Mouse (Mus musculus) frontal cortex, postnatal 14 days (tissue): ENCODE results near the gene Smim8.
A peak's percentile ranks its signal among the peaks of the same experiment; 100 is the strongest.
"Not testable (repeated sequence)": the region's sequence is repeated elsewhere in the genome, so short reads cannot be mapped to it uniquely, and the experiment has no call there.

Source experiments
- DNase-seq, 2 experiments: peaks; one replicate each; pipeline ENCODE4 v3.0.0; 2022; ENCODE audit warnings: low spot score in 2 of 2

Gene Smim8

DNA sequence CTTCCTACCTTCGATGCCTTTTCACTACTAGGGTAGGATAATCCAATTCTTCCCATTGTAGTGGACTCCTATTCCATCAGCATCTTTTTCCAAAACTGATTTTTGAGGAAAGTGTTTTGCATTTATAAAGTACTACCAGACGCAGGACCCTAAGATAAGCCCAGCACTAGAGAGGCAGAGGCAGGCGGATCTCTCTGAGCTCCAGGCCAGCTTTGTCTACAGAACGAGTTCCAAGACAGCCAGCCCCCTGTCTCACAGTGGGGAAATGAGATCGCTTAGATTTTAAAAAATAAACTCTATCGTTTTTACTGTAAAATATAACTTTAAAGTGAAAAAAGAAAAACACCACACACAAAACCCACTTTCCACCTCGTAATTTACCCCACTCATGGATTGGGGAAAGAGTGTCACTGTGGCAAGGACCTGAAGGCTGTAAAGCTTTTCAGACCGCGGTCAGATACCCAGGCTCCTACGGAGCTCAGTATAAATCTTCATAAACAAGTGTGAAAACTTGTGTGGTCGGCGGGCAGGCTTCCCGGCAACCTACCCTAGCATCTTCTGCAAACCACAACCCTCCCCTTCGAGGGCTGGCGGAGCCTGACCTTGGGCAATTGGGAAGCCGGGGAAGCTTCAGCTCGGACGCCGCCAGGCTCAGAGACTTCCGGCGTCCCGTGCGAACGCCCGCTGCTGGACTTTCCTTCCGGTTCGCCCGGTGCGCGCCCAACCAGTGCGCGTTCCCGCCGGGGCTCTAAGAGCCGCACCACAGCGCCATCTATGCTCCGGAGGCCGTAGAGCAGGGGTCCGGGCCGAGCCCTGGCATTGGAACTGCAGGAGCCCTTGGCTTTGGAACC, at the start of gene Smim8:
Smim8 (minus strand) TSS at position 747 of the 851 bp plus-strand sequence.
- peak; percentile 74 to 86 for DNase-seq

GRCm38 (mm10) chr4:34823901-34824300, 45.7 kb upstream of the Smim8 start:
- no peak for DNase-seq

DNA sequence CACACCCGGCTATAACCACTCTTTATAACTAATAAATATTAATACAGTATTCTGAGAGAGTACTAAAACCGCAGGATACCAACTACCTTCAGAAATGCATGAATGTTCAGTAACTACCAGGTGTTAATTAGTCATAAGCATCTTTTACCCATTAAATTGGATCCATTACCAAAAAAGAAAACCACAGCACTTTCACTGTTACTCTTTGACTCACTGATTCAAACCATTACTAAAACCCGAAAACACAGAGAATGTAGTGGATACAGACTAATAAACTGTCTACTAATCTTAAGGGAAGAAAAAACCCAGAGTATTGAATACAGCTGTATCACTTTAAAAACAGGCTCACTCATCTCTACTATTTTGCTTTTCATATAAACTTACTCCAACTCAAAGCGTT, 41.7 kb upstream of the Smim8 start:
- DNase-seq: no peak

DNA sequence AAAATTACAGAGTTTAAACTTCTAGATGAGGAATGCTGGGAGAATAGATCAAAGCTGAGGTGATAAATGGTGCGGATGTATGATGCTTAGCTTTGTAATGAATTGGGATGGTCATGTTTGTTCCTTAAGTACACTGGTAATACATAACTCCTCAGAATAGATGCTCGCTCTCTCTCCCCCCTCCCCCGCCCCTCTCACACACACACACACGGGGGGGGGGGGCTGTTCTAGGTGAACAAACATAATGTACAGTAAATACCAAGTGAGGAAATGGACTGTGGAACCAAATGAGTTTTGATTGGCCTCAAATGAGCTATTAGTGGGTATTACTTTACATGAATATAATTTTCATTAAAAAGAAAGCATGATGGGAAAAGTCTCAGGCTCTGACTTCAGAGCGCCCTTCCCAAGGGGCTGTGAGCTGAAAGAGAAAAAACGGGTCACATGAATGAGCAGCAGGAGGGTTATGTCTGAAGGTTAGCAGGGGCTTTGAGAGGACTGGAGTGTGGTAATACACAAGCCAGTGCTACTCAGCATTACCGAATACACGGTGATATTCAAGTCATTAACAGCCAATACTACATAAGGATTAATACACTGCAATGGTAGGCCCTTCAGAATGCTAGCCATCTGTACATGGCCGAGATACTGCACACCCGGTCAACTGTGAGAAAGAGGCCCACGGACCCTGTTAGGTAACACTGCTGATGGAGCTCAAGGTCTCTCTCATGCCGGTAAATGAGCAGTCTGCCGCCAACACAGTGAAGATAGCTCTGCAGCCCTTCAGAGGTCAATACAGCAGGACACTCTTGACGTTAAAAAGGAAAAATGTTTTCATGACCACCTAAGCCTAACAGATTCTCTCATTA, 23.2 kb upstream of the Smim8 start:
- DNase-seq: no peak

- DNase-seq: no peak
Observed at GRCm38 (mm10) chr4:34798005-34798404, 19.8 kb upstream of the Smim8 start.

GRCm38 (mm10) chr4:34797294-34797983, 19.2 kb upstream of the Smim8 start:
- no peak for DNase-seq

DNA sequence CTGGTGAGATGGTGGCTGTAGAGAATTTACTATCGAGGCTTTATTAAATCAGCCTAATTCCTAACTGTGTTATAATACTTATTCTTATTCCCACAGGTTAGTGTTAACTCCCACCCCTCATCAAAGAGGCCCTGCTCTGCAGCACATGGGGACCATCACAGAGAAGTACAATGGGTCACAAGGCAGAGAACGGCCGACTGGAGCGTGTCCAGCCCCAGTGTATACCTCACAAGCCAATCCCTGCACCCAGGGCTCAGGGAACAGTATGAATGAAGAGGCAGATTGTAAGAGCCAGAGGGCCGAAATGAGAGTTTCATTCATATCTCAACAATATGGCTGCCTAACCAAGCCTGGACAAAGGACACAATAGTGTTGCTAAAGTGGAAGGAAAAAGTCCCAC, 18.1 kb upstream of the Smim8 start:
- DNase-seq: no peak

GRCm38 (mm10) chr4:34786476-34786875, 8.3 kb upstream of the Smim8 start:
- DNase-seq: no peak

DNA sequence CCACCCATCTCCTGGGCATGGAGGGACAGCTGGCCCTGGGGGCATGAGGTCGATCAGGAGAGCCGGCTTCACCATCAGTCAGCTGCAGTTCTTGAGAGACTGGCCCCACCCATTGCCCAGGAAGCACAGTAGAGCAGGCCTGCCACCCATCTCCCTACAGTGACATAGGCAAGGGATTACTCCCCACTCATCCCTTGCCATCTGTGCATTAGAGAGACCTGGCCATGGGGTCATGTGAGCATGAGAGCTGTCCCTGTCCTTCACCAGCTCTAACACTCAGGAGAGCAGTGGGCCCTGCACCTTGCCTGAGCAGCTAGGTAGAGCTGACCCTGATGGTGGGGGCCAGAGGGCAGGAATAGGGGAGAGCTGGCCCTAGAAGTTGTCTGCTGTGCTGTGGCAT, 7.4 kb upstream of the Smim8 start:
- DNase-seq: no peak

- DNase-seq: no peak
Observed at GRCm38 (mm10) chr4:34784865-34785264, 6.6 kb upstream of the Smim8 start.

GRCm38 (mm10) chr4:34782730-34783129, 4.5 kb upstream of the Smim8 start:
- no peak for DNase-seq

- no peak for DNase-seq
Observed at GRCm38 (mm10) chr4:34771652-34772371, 6.4 kb downstream of the Smim8 start.

DNA sequence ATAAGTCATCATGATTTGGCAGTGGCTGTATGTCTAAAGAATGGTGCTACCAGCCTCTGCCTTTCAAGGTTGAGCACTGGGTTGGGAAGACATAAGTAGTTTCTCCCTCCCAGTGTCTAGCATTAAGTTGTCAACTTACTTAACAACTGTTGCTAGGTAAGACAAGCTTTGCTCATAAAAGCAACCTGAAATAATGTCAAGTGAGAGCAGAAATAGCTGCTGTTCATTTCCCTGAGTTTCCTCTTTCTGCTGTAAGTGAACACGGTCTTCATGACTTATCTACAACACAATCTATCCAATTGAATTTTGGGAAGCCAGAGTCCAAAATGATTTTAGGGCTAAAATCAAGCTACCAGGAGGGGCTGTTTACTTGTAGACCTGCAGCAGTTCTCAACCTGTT, 22.1 kb downstream of the Smim8 start, which contains the start of gene Gm136:
Gm136 (minus strand) TSS at position 101 of the 400 bp plus-strand sequence.
- no peak for DNase-seq

DNA sequence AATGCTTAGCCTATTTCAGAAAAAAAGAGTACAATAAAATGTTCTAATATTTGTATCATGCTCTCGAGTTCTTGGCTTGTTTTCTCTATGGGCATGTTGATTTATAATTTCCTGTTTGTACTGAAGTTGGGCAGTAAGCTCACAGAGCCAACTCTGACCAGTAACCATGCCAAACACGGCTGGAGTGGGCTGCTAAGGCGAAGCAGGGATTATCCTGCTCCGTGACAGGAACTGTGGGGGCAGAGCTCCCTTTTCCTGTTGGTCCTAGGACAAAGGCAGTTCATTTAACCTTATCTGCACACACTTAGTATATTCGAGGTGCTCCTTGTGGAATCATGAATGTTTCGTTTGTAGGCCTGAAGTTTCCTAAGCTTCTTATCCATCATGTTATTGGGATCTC, 29.0 kb downstream of the Smim8 start:
- no peak for DNase-seq

DNA sequence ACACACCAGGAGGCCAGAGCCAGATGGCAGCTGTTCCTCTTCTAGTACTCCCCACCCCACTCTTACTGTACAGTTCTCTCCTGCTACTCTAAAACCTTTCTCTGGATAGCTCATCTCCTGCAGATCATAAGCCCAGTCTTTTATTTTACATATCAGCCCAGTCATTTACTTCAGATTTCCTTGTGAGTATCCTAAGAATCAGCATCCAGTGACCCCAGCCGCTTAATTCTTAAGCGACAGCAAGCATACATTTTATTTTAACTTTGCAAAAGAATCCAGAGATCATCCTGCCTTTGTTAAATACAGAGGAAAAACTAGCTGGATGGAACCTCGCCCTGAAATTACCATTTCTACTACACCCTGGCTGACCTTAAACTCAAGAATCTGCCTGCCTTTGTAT, 43.8 kb downstream of the Smim8 start:
- no peak for DNase-seq

GRCm38 (mm10) chr4:34733415-34733814, 44.8 kb downstream of the Smim8 start:
- DNase-seq: not testable (repeated sequence)

- peak in 1 of 2 experiments; percentile 8 for DNase-seq
Observed at GRCm38 (mm10) chr4:34729851-34730341, 48.3 kb downstream of the Smim8 start, which contains the start of gene Cfap206. Gene Cfap206 (minus strand): TSS chr4:34730206.

DNA sequence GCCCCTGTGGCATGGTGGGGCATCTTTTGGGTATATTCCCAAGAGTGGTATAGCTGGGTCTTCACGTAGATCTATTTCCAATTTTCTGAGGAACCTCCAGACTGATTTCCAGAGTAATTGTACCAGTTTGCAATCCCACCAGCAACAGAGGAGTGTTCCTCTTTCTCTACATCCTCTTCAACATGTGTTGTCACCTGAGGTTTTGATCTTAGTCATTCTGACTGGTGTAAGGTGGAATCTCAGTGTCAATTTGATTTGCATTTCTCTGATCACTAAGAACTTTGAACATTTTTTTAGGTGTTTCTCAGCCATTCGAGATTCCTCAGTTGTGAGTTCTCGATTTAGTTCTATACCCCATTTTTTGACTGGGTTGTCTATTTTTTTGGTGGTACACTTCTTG, 52.5 kb downstream of the Smim8 start:
- not testable (repeated sequence) for DNase-seq

GRCm38 (mm10) chr4:34724306-34724705, 53.9 kb downstream of the Smim8 start:
- no peak for DNase-seq

DNA sequence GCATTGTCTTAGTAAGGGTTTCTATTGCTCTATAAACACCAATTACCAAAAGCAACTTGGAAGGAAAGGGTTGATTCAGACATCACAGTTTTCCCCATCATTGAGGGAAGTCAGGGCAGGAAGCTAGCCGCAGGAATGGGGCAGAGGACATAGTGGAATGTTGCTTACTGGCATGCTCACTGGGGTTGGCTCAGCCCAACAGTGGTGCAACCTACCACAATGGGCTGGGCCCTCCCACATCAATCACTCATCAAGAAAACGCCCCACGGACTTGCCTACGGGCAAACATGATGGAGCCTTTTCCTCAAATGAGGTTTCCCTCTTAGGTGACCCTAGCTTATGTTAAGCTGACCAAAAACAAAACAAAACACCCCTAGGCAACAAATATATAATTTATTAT, 55.0 kb downstream of the Smim8 start:
- no peak for DNase-seq
